Mouse (Mus musculus): Measurements from ENCODE around the gene Fbxl20.
"Not testable (repeated sequence)": the region's sequence is repeated elsewhere in the genome, so short reads cannot be mapped to it uniquely, and the experiment has no call there.

The Fbxl20 gene

GRCm38 (mm10) chr11:98149786-98150624 lies at the start of gene Fbxl20:
Gene Fbxl20 (minus strand): TSS chr11:98150403.
- peak; percentile 95 to 97 for DNase-seq

- peak; percentile 95 to 98 for DNase-seq
Observed at GRCm38 (mm10) chr11:98192901-98193805, 43.0 kb upstream of the Fbxl20 start, which contains the start of gene Med1. Gene Med1 (minus strand): TSS chr11:98193293.

- no peak for DNase-seq
Observed at GRCm38 (mm10) chr11:98190820-98191219, 40.6 kb upstream of the Fbxl20 start.

GRCm38 (mm10) chr11:98187640-98188395 lies 37.6 kb upstream of the Fbxl20 start:
- no peak for DNase-seq

- not testable (repeated sequence) for DNase-seq
Observed at GRCm38 (mm10) chr11:98182149-98182548, 31.9 kb upstream of the Fbxl20 start.

GRCm38 (mm10) chr11:98168400-98168799 lies 18.2 kb upstream of the Fbxl20 start:
- DNase-seq: peak; percentile 38 to 52

GRCm38 (mm10) chr11:98155094-98155493 lies 4.9 kb upstream of the Fbxl20 start:
- no peak for DNase-seq

- DNase-seq: no peak
Observed at GRCm38 (mm10) chr11:98150625-98151156, 488 bp upstream of the Fbxl20 start.

GRCm38 (mm10) chr11:98149304-98149750 lies 876 bp downstream of the Fbxl20 start:
- peak; percentile 95 to 97 for DNase-seq

- DNase-seq: peak; percentile 29 to 64
Observed at GRCm38 (mm10) chr11:98148551-98149301, 1.5 kb downstream of the Fbxl20 start.

GRCm38 (mm10) chr11:98145856-98146255 lies 4.3 kb downstream of the Fbxl20 start:
- DNase-seq: no peak

- no peak for DNase-seq
Observed at GRCm38 (mm10) chr11:98142545-98142944, 7.7 kb downstream of the Fbxl20 start.

GRCm38 (mm10) chr11:98138894-98139293 lies 11.3 kb downstream of the Fbxl20 start:
- no peak for DNase-seq

- no peak for DNase-seq
Observed at GRCm38 (mm10) chr11:98137836-98138235, 12.4 kb downstream of the Fbxl20 start.

- DNase-seq: no peak
Observed at GRCm38 (mm10) chr11:98134951-98135350, 15.3 kb downstream of the Fbxl20 start.

- no peak for DNase-seq
Observed at GRCm38 (mm10) chr11:98123424-98123823, 26.8 kb downstream of the Fbxl20 start.

GRCm38 (mm10) chr11:98114363-98114762 lies 35.8 kb downstream of the Fbxl20 start:
- peak in 1 of 2 experiments; percentile 15 for DNase-seq

GRCm38 (mm10) chr11:98113504-98113903 lies 36.7 kb downstream of the Fbxl20 start:
- peak in 1 of 2 experiments; percentile 22 for DNase-seq

- DNase-seq: no peak
Observed at GRCm38 (mm10) chr11:98109706-98110105, 40.5 kb downstream of the Fbxl20 start.

GRCm38 (mm10) chr11:98101332-98101731 lies 48.9 kb downstream of the Fbxl20 start:
- DNase-seq: no peak

GRCm38 (mm10) chr11:98090583-98090982 lies 59.6 kb downstream of the Fbxl20 start:
- no peak for DNase-seq
